Mouse (Mus musculus) myocyte (in vitro differentiated cells): ENCODE data around the gene Pnpla6.

Experiments used
- MAX ChIP-seq: IDR thresholded peaks from one replicate; pipeline ENCODE4 v1.6.1; 2011; ENCODE audit warnings: low read depth, mild to moderate bottlenecking, control low read depth
- POLR2AphosphoS2 ChIP-seq: IDR thresholded peaks from one replicate; pipeline ENCODE4 v1.6.1; 2011; ENCODE audit warnings: low read depth, control low read depth; ENCODE audit not compliant: insufficient read length

DNA sequence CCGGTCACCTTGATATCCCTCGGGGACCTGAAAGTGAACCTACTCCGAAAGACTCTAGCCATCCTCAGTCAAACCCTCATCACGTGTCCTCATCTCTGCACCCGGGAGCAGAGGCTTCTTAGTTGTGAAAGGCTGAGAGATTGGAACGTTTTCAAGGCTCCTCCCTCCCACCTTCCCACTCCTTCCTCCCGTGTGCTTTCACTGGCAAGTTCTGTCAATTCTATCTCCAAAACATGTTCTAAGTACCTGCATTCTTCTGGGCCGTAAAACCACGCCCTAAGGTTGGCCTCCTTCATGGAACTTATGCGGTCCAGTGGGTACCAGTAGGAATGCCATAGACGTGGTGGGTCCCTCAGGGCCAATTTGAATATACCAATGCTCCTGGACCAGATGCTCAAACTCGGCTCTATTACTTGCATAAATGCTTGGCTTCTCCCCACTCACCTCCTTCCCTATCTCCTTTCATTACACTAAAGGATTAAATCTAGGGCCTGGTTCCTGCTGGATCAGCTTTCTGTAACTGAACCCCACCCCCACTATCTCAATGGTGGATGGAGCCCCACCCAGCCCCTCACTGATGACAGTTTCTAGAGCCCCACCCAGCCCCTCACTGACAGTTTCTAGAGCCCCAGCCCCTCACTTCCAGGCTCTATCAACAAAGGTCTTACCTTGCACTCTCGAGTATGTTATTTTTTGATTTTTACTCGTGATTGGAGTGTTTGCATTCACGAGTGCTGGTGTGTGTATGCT, 61.2 kb downstream of the Pnpla6 start:
- TF ChIP-seq POLR2AphosphoS2 (no peak), MAX (no peak)
